Mouse (Mus musculus): ENCODE measurements around the gene Prrt3.

Prrt3 gene

GRCm38 (mm10) chr6:113489410-113489809, 12.3 kb downstream of the Prrt3 start:
- DNase-seq (ENCODE audit: low spot score): no peak

GRCm38 (mm10) chr6:113487125-113487576, 14.6 kb downstream of the Prrt3 start:
- DNase-seq (ENCODE audit: low spot score): peak; percentile 45

GRCm38 (mm10) chr6:113483729-113484128, 18.0 kb downstream of the Prrt3 start:
- DNase-seq (ENCODE audit: low spot score): peak; percentile 26

GRCm38 (mm10) chr6:113483100-113483615, 18.6 kb downstream of the Prrt3 start, which contains the start of gene Creld1:
TSS of gene Creld1 (plus strand) at chr6:113483297.
- DNase-seq (ENCODE audit: low spot score): peak; percentile 92

GRCm38 (mm10) chr6:113482477-113483099, 19.1 kb downstream of the Prrt3 start:
- DNase-seq (ENCODE audit: low spot score): no peak

- DNase-seq (ENCODE audit: low spot score): no peak
Observed at GRCm38 (mm10) chr6:113480555-113481373, 21.0 kb downstream of the Prrt3 start.

- DNase-seq (ENCODE audit: low spot score): no peak
Observed at GRCm38 (mm10) chr6:113478906-113479305, 22.8 kb downstream of the Prrt3 start.

- no peak for DNase-seq (ENCODE audit: low spot score)
Observed at GRCm38 (mm10) chr6:113477353-113477752, 24.4 kb downstream of the Prrt3 start.

- DNase-seq (ENCODE audit: low spot score): no peak
Observed at GRCm38 (mm10) chr6:113473715-113474114, 28.0 kb downstream of the Prrt3 start.

GRCm38 (mm10) chr6:113473246-113473645, 28.5 kb downstream of the Prrt3 start:
- no peak for DNase-seq (ENCODE audit: low spot score)

- DNase-seq (ENCODE audit: low spot score): no peak
Observed at GRCm38 (mm10) chr6:113472061-113472460, 29.7 kb downstream of the Prrt3 start.

- no peak for DNase-seq (ENCODE audit: low spot score)
Observed at GRCm38 (mm10) chr6:113471297-113471936, 30.3 kb downstream of the Prrt3 start, which contains the start of gene Il17rc. TSS of gene Il17rc (plus strand) at chr6:113471427.

GRCm38 (mm10) chr6:113469432-113469831, 32.3 kb downstream of the Prrt3 start:
- peak; percentile 67 for DNase-seq (ENCODE audit: low spot score)

- DNase-seq (ENCODE audit: low spot score): peak; percentile 60
Observed at GRCm38 (mm10) chr6:113469021-113469420, 32.7 kb downstream of the Prrt3 start.

- no peak for DNase-seq (ENCODE audit: low spot score)
Observed at GRCm38 (mm10) chr6:113468512-113468911, 33.2 kb downstream of the Prrt3 start.

GRCm38 (mm10) chr6:113465602-113466001, 36.1 kb downstream of the Prrt3 start:
- DNase-seq (ENCODE audit: low spot score): no peak

GRCm38 (mm10) chr6:113464040-113464439, 37.7 kb downstream of the Prrt3 start:
- no peak for DNase-seq (ENCODE audit: low spot score)

GRCm38 (mm10) chr6:113458635-113459034, 43.1 kb downstream of the Prrt3 start:
- DNase-seq (ENCODE audit: low spot score): no peak

- no peak for DNase-seq (ENCODE audit: low spot score)
Observed at GRCm38 (mm10) chr6:113457952-113458534, 43.7 kb downstream of the Prrt3 start, which contains the start of gene Il17re. TSS of gene Il17re (plus strand) at chr6:113458484.

- no peak for DNase-seq (ENCODE audit: low spot score)
Observed at GRCm38 (mm10) chr6:113455007-113455406, 46.7 kb downstream of the Prrt3 start.

- DNase-seq (ENCODE audit: low spot score): no peak
Observed at GRCm38 (mm10) chr6:113451839-113452238, 49.9 kb downstream of the Prrt3 start.

GRCm38 (mm10) chr6:113447639-113448038, 54.1 kb downstream of the Prrt3 start:
- no peak for DNase-seq (ENCODE audit: low spot score)
